Mouse (Mus musculus): ENCODE data around the gene Opn1sw.

Opn1sw gene

DNA sequence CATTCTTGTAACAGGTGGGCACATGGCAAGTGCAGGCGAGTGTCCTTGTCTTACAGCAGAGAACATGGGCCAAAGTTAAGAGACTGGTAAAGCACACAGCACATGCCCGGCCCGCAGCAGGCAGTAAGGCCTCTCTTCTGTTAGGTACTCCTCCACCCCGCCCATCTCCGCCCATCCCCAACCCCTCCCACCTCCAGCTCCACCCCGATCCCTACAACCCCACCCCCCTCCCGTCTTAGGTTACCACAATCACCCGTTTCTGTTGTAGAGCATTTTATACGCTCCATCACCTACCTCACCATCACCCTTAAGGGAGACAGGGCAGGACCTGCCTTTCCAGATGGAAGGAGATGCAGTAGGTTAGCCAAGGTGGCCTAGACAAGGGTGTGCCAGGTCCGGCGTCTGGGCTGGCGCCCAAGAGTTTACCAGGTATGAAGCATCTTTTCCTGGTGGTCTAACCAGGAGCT is at the start of gene Opn1sw:
Gene Opn1sw, minus strand, starts transcription at position 417 of the 467 bp plus-strand sequence.
- peak; percentile 27 for DNase-seq (ENCODE audit: low spot score)

DNA sequence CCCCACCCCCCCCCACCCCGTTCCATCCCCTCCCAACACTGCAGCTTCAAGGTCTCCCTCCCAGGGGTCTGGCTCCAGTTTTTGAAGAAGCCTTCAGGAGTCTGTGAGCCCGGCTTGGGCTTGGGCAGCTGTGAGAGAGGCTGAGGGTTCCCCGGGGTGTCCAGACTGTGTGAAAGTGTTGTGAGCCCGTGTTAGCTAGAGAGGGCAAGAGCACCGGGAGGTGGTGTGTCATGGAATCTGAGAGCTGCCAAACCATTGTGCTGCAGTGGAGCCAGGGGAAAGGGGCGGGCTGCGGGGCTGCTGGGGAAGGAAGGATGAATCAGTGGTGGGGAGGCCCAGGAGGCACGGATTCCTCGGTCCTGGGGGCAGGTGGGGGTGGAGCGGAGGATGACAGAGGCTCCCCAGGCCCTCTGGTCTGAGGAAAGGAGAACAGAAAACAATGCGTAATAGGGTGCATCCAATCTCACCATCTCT is 48.2 kb upstream of the Opn1sw start:
- peak; percentile 56 for DNase-seq (ENCODE audit: low spot score)

DNA sequence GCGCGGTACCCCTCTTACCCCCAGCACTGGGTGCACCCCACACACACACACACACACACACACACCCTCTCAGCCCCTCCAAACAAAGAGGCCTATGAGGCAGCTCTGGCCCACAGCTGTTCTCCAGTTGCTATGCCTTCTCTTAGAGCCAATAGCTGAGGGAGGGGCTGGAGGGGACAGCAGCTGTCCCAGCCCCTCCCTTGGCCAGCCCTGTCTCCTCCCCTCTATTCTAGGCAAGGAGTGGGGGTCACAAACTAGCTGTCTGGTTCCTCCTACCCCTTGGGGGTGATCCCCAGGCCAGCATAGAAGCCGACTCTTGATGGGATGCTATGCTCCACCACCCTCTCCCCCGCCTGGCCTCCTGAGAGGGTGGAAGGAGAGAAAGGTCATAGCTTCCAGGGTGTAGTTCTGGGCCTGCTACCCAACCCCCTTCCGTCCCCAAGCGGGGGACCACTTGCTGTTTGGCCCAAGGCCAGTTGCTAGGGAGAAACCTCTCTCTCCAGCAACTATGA is 47.7 kb upstream of the Opn1sw start:
- DNase-seq (ENCODE audit: low spot score): no peak

DNA sequence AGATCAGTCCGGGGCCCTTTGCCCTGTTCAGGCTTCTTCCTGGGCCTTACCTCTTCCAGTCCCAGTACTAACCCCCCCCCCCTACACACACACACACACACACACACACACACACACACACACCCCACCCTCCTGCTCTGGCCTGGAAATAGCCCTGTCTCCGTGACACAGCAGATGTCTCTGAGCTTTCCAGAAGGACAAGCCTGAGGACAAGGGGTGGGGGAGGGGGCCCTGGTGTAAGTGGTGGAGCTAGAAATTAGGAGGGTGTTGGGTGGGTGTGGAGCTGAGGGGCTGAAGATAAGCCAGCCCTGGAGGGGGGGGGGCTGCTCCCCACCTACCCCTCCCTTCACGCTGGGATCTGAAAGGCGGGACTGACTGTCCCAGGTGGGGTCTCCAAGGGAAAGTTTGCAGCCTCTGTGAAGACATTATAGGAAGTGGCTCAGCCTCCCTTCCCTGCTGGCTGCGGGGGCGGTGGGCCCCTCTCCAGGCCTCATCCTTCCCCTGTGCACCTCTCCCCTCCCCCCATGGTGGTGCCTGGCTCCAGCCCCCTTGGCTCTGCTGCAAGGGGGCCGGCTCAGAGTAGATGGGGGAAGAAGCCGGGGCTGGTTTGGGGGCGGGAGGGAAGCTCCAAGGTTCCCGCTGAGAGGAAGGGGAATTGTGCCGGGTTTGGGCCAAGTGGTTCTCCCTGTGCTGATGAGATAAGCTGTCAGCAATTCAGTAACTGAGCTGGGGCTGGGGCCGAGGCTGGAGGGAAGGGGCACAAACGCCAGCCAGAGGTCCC is 46.8 kb upstream of the Opn1sw start:
- DNase-seq (ENCODE audit: low spot score): peak; percentile 45

DNA sequence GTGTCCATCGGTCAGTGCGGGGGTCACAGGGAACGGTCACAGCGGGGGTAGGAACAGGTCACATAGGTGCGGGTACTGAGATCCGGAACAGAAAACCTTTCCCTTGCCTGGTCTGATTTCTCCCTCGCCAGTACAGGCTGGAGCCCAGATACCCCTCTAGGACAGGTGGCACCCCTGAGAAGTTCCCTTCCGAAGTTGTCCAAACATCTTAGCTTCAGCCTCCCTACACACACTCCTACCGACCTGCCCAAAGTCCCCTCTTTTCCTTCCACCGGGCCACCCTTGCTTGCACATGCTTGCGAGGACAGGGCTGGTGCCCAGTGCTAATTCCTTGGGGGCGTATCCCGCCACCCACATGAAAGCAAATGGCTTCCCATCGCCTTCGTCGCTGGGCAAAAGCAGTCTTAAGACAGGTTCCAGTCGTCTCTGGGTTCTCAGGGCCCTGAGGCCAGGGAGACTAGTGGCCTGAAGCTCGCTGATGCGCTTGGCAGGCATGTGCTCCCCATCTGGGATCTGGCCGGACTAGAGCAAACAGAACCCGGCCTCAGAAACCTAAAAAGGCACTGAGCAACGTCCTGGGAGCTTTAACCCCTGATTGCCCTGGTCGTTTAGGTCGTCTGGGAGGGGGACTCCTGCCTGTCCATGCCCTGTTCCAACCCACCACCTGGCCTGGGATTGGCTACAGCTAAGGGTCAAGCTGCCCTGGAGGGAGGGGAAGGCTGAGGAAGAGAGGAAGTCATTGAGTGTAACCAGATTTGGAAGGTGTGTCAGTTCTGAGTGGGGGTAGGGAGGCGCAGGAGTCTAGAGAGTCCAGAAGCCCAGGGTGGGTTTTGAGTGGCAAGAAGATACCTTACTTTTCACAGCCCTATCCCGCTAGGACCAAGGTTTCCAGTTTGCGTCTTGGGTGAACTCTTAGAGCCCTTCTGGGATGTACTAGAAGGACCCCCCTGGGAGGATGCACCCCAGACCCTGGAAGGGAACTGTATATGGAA is 45.8 kb upstream of the Opn1sw start:
- DNase-seq (ENCODE audit: low spot score): peak; percentile 35

DNA sequence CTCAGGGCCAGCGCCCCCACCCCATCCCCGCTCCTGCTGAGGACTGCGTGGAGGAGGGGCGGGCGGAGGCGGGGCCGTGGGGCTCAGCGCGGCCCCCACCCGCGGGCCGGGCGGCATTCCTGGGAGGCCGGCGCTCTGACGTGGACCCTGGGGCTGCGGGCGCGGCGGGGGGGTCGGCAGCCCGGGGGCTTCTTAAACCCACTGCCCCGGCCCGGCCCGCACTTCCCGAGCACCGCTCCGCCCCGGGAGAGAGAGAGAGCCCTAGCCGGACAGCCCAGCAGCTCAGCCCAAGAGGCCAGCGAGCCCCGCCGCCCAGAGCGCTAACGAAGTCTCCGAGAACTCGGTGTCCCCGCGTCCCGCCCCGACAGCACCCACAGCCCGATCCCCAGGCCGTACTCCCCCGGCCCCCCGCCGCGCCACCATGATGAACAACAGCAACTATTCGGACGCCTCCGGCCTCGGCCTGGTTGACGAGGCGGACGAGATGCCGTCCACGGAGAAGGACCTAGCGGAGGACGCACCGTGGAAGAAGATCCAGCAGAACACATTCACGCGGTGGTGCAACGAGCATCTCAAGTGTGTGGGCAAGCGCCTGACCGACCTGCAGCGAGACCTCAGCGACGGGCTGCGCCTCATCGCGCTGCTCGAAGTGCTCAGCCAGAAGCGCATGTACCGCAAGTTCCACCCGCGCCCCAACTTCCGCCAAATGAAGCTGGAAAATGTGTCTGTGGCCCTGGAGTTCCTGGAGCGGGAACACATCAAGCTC is 45.0 kb upstream of the Opn1sw start, which contains the start of gene Flnc:
Gene Flnc, plus strand, starts transcription at position 219 of the 766 bp plus-strand sequence.
- DNase-seq (ENCODE audit: low spot score): peak; percentile 45

DNA sequence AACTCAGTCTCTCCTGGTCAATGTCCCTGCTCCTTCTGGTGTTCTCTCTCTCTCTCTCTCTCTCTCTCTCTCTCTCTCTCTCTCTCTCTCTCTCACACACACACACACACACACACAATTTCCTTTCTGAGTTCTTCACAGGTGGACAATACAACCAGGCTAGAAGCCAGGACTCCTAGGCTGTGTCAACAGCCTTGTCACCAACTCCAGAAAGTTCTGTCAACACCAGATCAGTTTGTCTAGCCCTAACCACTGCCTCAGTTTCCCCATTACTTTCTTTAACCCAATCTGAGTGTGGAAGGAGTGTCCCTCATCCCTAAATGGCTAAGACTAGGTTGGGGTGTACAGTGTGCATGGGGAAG is 44.4 kb upstream of the Opn1sw start:
- no peak for DNase-seq (ENCODE audit: low spot score)

DNA sequence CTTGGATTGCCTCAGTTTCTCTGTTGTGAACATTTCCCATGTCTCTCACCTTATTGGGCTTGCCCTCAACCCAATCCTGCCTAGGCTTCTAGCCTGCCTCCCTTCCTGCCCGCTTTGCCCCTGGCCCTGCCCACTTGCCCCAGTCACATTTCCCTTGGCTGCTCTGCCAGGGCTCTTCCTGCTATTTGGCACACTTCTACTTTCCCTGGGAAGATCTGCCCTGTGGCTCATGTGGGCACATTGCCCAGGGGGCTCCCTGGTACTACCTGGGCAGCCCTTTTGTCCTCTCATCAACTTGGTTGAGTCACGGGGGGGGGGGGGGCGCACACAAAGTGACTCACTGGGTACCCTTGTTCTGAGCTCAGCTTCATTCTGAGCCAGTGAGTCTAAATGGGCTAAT is 43.9 kb upstream of the Opn1sw start:
- no peak for DNase-seq (ENCODE audit: low spot score)

DNA sequence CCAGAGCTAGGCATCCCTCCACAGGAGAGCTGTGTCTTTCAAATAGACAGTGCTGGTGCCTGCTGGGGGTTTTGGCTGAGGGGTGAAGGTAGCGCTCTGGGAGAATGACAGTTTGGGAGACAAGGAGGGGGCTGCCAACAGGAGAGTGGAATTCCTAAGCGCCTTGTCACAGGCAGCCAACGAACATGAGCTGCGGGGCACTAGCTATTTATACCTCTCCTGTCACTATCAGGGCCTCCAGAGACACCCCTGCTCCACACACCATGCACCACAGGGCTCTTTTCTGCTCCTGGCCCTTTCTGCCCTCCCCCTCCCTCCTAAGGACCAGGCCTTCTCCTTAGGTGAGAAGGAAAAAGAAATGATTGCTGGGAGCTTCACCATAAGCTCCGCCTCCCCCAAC is 43.2 kb upstream of the Opn1sw start:
- no peak for DNase-seq (ENCODE audit: low spot score)

DNA sequence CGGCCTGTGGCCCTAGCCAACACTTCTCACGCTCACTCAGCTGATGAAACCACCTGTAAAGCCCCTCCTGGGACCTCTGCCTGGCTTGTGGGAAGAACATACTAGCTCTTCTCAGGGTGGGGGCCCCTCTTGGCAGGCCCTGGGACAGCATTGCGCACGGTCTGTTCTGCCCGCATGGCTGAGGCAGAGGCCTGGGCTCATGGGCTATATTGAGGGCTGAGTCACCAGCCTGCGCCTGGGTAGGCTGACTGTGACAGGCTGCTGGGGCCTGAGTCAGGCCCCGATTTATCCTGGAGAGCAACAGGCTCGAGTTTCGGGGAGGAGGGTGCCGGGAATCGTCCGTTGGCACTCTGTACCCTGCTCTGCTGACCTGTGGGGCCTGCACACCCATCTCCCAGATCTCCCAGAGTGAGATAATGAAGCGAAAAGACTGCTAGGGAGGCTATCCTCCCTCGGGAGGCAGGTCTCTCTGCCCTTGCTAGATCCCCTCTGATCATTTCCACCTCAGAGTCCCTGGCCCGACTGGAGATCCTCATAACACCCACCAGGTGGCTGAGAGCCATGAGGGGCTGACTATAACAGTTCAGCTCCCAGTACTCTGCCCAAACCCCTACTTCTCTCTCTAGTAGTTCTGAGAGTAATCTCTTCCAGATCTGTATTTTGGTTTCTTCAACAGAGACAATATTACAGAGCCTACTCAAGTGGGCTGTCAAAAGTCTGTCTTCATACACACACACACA is 42.6 kb upstream of the Opn1sw start:
- DNase-seq (ENCODE audit: low spot score): no peak

DNA sequence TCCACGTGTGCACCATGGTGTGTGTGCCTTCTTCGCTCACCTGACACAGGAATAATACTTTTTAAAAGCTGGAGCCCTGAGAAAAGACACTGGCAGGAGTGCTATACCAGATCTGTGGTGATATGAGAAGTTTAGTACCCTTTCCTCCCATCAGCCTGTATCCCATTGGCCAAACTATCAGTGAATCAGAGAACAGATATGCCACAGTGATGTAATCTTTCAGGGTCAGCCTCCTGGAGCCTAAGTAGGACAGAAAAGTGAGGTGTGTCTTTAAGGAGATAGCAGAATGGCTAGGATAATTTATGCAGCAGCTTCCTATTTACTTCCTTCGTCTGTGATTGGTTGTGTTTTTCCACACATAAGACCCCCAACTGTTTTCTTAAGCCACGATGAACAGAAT is 39.9 kb upstream of the Opn1sw start:
- no peak for DNase-seq (ENCODE audit: low spot score)

DNA sequence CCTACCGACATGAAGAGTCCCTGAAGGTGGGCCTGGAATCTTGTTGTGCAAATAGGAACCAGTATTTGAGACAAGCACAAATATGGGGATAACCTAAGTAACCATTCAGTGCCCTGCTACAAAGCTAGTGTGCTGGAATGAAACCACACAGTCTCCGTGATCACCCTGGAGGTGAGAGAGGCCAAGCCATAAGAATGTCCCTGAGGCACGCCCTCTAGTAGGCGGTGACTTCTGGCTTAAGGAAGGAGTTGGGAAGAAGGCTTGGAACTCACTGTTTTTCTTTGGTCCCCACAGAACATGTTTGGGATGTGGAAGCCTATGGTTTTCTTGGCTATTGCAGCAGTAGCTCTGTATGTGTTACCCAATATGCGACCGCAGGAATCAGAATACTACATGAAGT is 38.1 kb upstream of the Opn1sw start:
- no peak for DNase-seq (ENCODE audit: low spot score)

DNA sequence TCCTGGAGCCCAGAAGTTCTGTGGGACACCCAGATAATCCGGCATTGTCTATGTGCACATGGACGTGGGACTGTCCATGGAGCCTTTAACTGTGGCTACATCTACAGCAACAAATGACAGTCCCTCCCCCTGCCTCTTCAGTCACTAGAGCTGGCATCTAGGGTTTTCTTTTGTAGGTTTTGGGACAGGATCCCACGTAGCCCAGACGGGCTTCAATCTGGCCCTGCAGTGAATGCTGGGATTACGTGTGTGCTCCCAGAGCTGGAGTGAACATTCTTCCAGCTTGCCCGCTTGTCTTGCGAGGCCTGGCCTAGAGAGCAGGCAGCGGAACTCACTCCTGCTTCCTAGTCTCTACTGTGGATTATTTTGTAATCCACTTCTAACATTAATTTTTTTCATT is 36.9 kb upstream of the Opn1sw start:
- DNase-seq (ENCODE audit: low spot score): no peak

DNA sequence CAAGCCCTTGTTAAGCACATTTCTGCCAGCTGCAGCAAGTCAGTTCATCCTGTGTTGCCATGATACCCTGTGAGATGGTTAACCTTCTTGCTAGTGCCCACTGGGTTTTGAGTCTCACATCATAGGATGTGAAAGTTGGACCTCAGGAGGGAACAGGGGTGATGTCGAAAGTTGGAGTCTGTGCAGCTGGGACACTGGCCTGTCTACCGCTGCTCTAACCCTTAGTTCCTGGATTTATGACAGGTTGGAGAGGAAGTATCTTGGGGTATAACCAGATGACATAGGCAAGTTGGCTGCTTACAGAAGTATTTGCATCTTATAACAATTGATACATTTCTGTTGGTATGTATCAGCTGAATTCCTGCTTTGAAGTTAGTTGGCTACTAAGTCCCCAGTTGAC is 32.3 kb upstream of the Opn1sw start:
- DNase-seq (ENCODE audit: low spot score): no peak

DNA sequence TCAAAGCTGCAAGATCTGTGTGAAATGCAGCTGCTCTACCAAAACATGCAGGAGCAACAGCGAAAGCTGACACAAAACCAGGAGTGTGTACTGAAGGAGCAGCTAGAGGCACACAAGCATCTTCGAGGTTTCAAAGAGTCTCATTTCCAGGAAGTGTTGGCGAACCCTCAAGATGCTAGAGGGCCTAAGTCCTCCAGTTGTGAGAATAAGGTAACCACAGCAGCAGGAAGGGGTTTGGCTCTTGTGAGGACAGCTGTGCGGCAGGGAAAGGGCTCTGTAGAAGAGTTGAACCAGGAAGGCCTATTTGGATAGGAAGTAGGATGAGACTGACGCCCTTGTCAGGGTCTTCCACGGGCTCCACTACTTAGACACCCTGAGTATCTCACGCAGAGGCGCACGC is 27.2 kb upstream of the Opn1sw start:
- DNase-seq (ENCODE audit: low spot score): no peak

DNA sequence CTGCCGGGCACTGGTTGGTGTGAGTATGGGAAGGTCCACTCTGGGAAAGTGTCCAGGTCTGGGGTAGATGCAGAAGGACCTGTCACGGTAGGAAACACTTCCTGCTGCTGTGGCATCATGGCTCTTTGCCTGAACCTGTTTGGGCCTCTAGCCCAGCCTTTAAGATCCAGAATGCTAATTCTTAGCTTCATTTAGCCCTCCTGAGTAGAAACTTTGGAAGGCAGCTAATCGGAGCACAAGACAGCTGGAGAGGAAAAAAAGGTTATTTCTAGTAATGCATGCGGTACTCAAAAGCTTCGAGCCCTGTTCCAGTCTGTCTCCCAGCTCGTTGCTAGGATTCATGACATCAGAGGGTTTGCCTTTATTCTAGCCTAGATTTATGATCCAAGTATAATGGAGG is 18.1 kb upstream of the Opn1sw start:
- DNase-seq (ENCODE audit: low spot score): no peak

DNA sequence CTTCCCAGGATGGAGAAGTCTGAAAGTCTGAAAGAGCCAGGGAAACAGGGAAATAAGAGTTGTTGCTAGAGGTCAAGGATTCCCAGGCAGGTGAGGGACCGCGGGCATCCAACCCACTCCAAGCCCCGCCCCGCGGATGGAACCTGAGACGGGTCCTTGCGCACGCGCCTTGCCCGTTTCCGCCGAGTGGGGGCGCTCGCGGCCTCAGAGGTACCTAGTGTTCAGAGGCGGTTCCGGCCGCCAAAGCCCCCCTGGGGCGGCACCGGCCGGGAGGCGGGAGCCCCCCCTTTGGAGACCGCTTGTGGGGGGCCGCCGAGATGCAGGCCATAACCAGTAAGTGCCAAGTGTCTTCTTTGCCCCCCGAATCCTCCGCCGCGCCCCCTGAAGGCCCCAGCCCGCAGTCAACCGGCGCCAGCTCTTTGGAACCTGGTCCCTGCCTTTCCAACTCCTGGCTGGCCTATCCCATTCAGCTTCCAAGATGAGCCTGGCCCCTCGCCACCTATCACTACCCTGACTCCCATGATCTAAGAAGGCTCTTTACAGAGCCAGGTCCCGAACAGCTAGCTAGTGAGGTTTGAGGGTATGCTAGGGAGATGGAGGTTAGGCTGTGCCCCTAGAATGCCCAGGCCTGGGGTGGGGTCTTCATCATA is 14.6 kb upstream of the Opn1sw start:
- DNase-seq (ENCODE audit: low spot score): peak; percentile 32

DNA sequence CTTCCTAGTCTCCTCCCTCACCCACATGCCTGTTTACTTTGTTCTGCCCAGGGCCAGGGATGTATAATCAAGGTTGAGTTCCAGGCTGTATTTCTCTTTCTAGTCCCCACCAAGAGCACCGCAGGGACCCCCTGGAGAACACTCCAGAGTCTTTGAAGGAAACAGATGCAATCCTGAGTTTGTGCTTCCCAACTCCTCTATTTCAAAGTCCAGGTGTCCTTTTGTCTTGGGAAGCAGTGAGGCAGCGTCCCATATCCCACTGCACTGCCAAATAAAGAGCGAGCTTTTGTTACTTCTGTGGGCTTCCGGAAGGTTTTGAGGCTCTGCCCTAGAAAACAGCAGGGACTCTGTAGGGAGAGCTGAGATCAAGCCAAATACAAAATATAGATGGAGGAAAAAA is 11.6 kb upstream of the Opn1sw start:
- DNase-seq (ENCODE audit: low spot score): no peak

DNA sequence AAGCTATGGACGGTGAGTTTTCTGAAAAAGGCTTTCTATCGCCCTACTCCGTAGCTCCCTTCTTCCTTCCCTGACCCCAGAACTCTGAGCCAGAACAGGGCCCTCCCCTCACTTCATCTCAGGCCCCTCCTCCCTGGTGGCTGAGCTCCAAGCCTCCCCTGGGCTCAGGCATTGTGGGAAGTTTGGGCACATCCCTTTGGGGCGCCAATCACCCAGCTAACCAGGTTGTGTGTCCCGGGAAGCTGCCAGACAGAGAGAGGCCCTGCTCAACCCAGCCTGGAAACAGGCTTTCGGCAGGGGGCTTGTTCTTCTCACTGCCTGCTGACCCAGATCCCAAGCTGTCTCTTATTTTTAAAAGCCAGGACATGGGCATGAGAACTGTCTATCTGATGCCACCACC is 9.3 kb upstream of the Opn1sw start:
- peak; percentile 7 for DNase-seq (ENCODE audit: low spot score)

DNA sequence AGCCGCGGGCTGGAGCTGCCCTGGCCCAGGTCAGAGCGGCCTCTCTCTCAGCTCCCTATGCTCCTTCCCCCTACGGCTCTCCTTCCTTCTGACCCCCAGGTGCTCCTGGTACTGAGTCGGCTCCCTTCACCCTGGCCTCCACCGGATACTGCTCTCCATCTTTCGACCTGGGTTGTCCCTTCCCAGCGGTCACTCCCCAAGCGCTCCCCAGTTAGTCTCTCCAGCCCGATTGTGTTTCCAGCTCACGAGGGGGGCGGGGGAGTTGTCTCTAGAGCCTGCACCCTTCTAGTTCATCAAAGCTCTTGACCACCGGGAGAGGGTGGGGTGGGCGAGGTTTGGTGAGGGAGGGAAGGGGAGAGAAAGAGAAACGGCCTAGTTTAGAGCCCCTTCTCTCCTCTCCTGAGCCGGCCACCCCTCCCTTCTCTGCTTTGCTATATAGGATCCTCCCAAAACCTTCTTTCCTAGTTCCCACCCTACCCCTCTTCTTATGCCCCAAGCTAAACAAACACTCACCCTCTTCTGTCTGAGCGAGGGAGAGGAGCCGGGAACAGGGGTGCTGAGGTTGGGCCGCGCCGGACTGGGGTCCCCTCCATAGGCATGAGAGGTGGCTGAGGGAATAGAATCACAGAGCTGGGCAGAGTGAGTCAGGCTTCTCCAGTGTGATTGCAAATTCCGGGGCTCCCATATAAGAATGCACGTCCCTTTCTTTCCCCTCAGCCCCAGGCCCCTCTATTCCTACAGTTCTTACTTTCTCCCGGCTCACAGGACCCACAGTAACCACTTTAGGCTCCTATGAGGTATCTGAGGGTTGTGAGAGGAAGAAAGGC is 8.7 kb upstream of the Opn1sw start:
- peak; percentile 5 for DNase-seq (ENCODE audit: low spot score)
